Mouse (Mus musculus) heart, embryonic 10.5 days (tissue): ENCODE results near the gene Slc2a5. TPM values are rescaled to one million over a fixed set of nuclear protein-coding genes. Genes with fewer than 3 reads are reported as not detected.

Experiments
- DNase-seq: peaks from one replicate; pipeline ENCODE4 v3.0.0-alpha.2; 2017; ENCODE audit warnings: low spot score
- H3K27ac ChIP-seq: fragments of 300-500 bp; sonication (generic); 2 replicates; pipeline ENCODE4 v1.5.1; 2016; ENCODE audit warnings: mild to moderate bottlenecking
- H3K27me3 ChIP-seq: fragments of 300-500 bp; sonication (generic); 2 replicates; pipeline ENCODE4 v1.6.1; 2016; ENCODE audit warnings: mild to moderate bottlenecking; ENCODE audit not compliant: poor library complexity, insufficient read depth, severe bottlenecking
- H3K36me3 ChIP-seq: fragments of 300-500 bp; sonication (generic); 2 replicates; pipeline ENCODE4 v1.6.1; 2016; ENCODE audit warnings: mild to moderate bottlenecking, moderate library complexity
- H3K4me1 ChIP-seq: fragments of 300-500 bp; sonication (generic); 2 replicates; pipeline ENCODE4 v1.6.1; 2016; ENCODE audit warnings: mild to moderate bottlenecking
- H3K4me3 ChIP-seq: fragments of 300-500 bp; sonication (generic); 2 replicates; pipeline ENCODE4 v1.5.1; 2016; ENCODE audit warnings: mild to moderate bottlenecking, moderate library complexity
- H3K9me3 ChIP-seq: fragments of 300-500 bp; sonication (generic); 2 replicates; pipeline ENCODE4 v1.6.1; 2016; ENCODE audit warnings: mild to moderate bottlenecking, moderate library complexity
- WGBS: fragments of 180-500 bp; shearing (Covaris S2); methylation state at CpG from one replicate; pipeline ENCODE4 v1.1.7; 2016; 5-methylcytosine and 5-hydroxymethylcytosine counted together
- polyA plus RNA-seq: library from polyadenylated mRNA; unstranded; fragments of >200 nt; fragmentation: Nextera tagmentation; extraction: Ambion mirVana; gene quantifications from 2 replicates; pipeline ENCODE4 v1.2.1, GENCODE M21; 2016

The Slc2a5 gene
- polyA plus RNA-seq, 1 experiment from 2014 or later = 1.2 TPM

- no peak overlapping the region for H3K27ac ChIP-seq
- no peak for DNase-seq
- H3K27me3 ChIP-seq = no peaks in the 10 kb centered on the region
- peaks cover 30% of the 10 kb centered on the region for H3K4me1 ChIP-seq
- 77% methylated on average over 9 of the region's 9 CpGs for WGBS
- H3K4me3 ChIP-seq = no peak overlapping the region
- H3K9me3 ChIP-seq = no peaks in the 10 kb centered on the region
- no peaks in the 10 kb centered on the region for H3K36me3 ChIP-seq
Observed at GRCm38 (mm10) chr4:150110373-150110772, 8.7 kb upstream of the Slc2a5 start.

- Histone ChIP-seq H3K4me1 (peaks cover 16% of the 10 kb centered on the region; the same call in 1 of the 2 replicates), H3K4me3 (peak overlapping the region; percentile 15; the same call in 1 of the 2 replicates), H3K9me3 (no peaks in the 10 kb centered on the region), H3K27me3 (no peaks in the 10 kb centered on the region), H3K36me3 (no peaks in the 10 kb centered on the region), H3K27ac (no peak overlapping the region)
- 5% methylated on average over 15 of the region's 15 CpGs for WGBS
- no peak for DNase-seq
Observed at GRCm38 (mm10) chr4:150112867-150113266, 6.2 kb upstream of the Slc2a5 start.

GRCm38 (mm10) chr4:150114505-150115061, 4.5 kb upstream of the Slc2a5 start:
- Histone ChIP-seq H3K4me3 (no peak overlapping the region), H3K27ac (no peak overlapping the region), H3K4me1 (peaks cover 26% of the 10 kb centered on the region), H3K36me3 (no peaks in the 10 kb centered on the region), H3K27me3 (no peaks in the 10 kb centered on the region), H3K9me3 (no peaks in the 10 kb centered on the region)
- 86% methylated on average over 26 of the region's 26 CpGs for WGBS
- DNase-seq = no peak

DNA sequence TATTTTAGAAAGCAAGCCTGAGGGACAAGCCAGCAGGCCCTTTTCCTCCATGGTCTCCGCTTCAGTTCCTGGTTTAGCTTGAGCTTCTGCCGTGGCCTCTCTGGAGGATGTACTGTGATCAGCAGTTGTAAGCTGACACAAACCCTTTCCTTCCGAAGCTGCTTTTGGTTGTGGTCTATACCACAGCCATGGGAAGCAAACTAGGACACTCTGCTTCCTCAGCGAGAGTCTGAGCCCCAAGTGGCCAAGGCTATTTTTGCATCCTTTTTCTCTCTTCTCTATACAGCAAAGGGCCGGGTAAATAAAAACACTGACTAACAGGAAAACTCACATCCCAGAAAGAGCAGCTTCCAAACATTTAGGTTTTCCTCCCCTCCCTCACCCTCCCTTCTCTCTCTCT, 1.8 kb upstream of the Slc2a5 start:
- no peak for DNase-seq
- peaks cover 39% of the 10 kb centered on the region for H3K4me1 ChIP-seq
- H3K9me3 ChIP-seq = no peaks in the 10 kb centered on the region
- no peaks in the 10 kb centered on the region for H3K36me3 ChIP-seq
- no peak overlapping the region for H3K4me3 ChIP-seq
- no peak overlapping the region for H3K27ac ChIP-seq
- H3K27me3 ChIP-seq = no peaks in the 10 kb centered on the region; the same call in 1 of the 2 replicates
- 38% methylated on average over 5 of the region's 5 CpGs for WGBS

- H3K27me3 ChIP-seq = peaks cover 9% of the 10 kb centered on the region
- WGBS = 62% methylated on average over 6 of the region's 6 CpGs
- H3K27ac ChIP-seq = no peak overlapping the region
- H3K36me3 ChIP-seq = no peaks in the 10 kb centered on the region
- H3K9me3 ChIP-seq = no peaks in the 10 kb centered on the region
- no peak for DNase-seq
- peaks cover 40% of the 10 kb centered on the region for H3K4me1 ChIP-seq
- no peak overlapping the region for H3K4me3 ChIP-seq
Observed at GRCm38 (mm10) chr4:150118163-150118562, 920 bp upstream of the Slc2a5 start.

DNA sequence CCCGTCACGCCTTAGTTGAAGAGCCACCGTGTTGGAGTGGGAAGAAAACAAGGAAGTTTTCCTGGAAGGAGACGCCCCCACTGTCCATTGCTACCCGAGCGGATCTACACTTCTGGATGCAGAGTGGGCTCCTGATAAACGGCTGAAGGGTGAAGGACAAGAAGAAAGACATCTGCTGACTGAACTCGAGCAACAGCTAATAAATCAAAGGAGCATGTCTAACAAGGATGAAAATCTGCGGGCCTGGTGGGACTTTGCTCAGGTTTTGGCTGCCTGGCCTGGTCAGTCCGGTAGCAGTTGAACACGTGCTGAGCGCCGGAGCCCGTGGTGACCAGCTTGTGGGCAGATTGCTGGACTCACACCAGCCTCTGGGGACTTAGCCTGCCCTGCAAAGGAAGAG, 557 bp downstream of the Slc2a5 start:
- H3K36me3 ChIP-seq = no peaks in the 10 kb centered on the region
- 62% methylated on average over 14 of the region's 14 CpGs for WGBS
- no peak for DNase-seq

GRCm38 (mm10) chr4:150120173-150120833, 1.2 kb downstream of the Slc2a5 start:
- no peaks in the 10 kb centered on the region for H3K36me3 ChIP-seq
- DNase-seq = no peak
- H3K27me3 ChIP-seq = peaks cover 10% of the 10 kb centered on the region
- no peaks in the 10 kb centered on the region for H3K9me3 ChIP-seq
- WGBS = 50% methylated on average over 15 of the region's 15 CpGs
- peaks cover 34% of the 10 kb centered on the region for H3K4me1 ChIP-seq
- no peak overlapping the region for H3K4me3 ChIP-seq
- H3K27ac ChIP-seq = no peak overlapping the region

More for the DNA sequence above, 557 bp downstream of the Slc2a5 start:
- peak overlapping the region; percentile 42 for H3K4me3 ChIP-seq
- H3K9me3 ChIP-seq = no peaks in the 10 kb centered on the region
- no peak overlapping the region; the same call in 1 of the 2 replicates for H3K27ac ChIP-seq
- H3K4me1 ChIP-seq = peaks cover 36% of the 10 kb centered on the region
- peaks cover 10% of the 10 kb centered on the region for H3K27me3 ChIP-seq

- Histone ChIP-seq H3K27ac (no peak overlapping the region), H3K4me1 (peaks cover 34% of the 10 kb centered on the region), H3K27me3 (peaks cover 10% of the 10 kb centered on the region), H3K36me3 (no peaks in the 10 kb centered on the region), H3K9me3 (no peaks in the 10 kb centered on the region), H3K4me3 (no peak overlapping the region)
- 62% methylated on average over 8 of the region's 8 CpGs for WGBS
- no peak for DNase-seq
Observed at GRCm38 (mm10) chr4:150121430-150121829, 2.3 kb downstream of the Slc2a5 start.

- H3K27ac ChIP-seq = no peak overlapping the region
- peaks cover 10% of the 10 kb centered on the region for H3K27me3 ChIP-seq
- H3K9me3 ChIP-seq = no peaks in the 10 kb centered on the region
- peaks cover 34% of the 10 kb centered on the region for H3K4me1 ChIP-seq
- no peak overlapping the region for H3K4me3 ChIP-seq
- 34% methylated on average over 3 of the region's 3 CpGs for WGBS
- no peak for DNase-seq
- H3K36me3 ChIP-seq = no peaks in the 10 kb centered on the region
Observed at GRCm38 (mm10) chr4:150122476-150122875, 3.4 kb downstream of the Slc2a5 start.

DNA sequence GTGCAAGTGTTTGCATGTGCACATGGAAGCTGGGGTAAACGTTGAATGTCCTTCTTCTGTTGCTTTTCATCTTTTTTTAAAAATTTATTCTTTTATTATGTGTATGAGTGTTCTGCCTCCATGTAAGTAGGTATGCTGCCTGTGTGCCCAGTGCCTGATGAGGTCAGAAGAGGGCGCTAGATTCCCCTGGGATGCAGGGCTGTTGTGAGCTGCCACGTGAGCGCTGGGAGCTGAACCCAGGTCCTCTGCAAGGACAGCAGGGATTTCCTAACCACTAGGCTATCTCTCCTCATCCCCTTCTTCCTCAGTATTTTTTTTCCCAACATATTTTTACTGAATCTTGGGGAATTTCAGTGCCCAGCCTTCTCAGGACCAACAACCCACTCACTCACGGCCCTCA, 7.3 kb downstream of the Slc2a5 start:
- no peaks in the 10 kb centered on the region for H3K9me3 ChIP-seq
- H3K4me1 ChIP-seq = peaks cover 24% of the 10 kb centered on the region
- H3K4me3 ChIP-seq = no peak overlapping the region
- DNase-seq = no peak
- no peak overlapping the region for H3K27ac ChIP-seq
- H3K27me3 ChIP-seq = peaks cover 10% of the 10 kb centered on the region; the same call in 1 of the 2 replicates
- no peaks in the 10 kb centered on the region for H3K36me3 ChIP-seq
- 85% methylated on average over 5 of the region's 5 CpGs for WGBS

GRCm38 (mm10) chr4:150127894-150128293, 8.8 kb downstream of the Slc2a5 start:
- no peak overlapping the region for H3K27ac ChIP-seq
- H3K27me3 ChIP-seq = peaks cover 4% of the 10 kb centered on the region; the same call in 1 of the 2 replicates
- peaks cover 22% of the 10 kb centered on the region for H3K4me1 ChIP-seq
- 90% methylated on average over 7 of the region's 7 CpGs for WGBS
- DNase-seq = no peak
- no peaks in the 10 kb centered on the region for H3K36me3 ChIP-seq
- H3K9me3 ChIP-seq = no peaks in the 10 kb centered on the region
- H3K4me3 ChIP-seq = no peak overlapping the region

GRCm38 (mm10) chr4:150128571-150128970, 9.5 kb downstream of the Slc2a5 start:
- peaks cover 26% of the 10 kb centered on the region for H3K4me1 ChIP-seq
- 81% methylated on average over 8 of the region's 8 CpGs for WGBS
- H3K36me3 ChIP-seq = no peaks in the 10 kb centered on the region
- H3K9me3 ChIP-seq = no peaks in the 10 kb centered on the region
- 0 out of 2 replicates have a peak, but pooled peaks cover under 1% of the 10 kb centered on the region for H3K27me3 ChIP-seq
- DNase-seq = no peak
- no peak overlapping the region for H3K4me3 ChIP-seq
- H3K27ac ChIP-seq = no peak overlapping the region

GRCm38 (mm10) chr4:150130661-150131060, 11.6 kb downstream of the Slc2a5 start:
- Histone ChIP-seq H3K4me3 (no peak overlapping the region), H3K4me1 (peaks cover 30% of the 10 kb centered on the region), H3K27me3 (peaks cover 4% of the 10 kb centered on the region; the same call in 1 of the 2 replicates), H3K36me3 (no peaks in the 10 kb centered on the region), H3K9me3 (no peaks in the 10 kb centered on the region), H3K27ac (no peak overlapping the region)
- no peak for DNase-seq
- 33% methylated on average over 2 of the region's 2 CpGs for WGBS
